Mouse (Mus musculus): ENCODE measurements at regions not wholly inside any gene's neighbourhood (a gene's known extent, or its start where the extent isn't known, plus 50 kb on each side); places are given as distances from the start of the nearest gene placed in this dataset.

DNA sequence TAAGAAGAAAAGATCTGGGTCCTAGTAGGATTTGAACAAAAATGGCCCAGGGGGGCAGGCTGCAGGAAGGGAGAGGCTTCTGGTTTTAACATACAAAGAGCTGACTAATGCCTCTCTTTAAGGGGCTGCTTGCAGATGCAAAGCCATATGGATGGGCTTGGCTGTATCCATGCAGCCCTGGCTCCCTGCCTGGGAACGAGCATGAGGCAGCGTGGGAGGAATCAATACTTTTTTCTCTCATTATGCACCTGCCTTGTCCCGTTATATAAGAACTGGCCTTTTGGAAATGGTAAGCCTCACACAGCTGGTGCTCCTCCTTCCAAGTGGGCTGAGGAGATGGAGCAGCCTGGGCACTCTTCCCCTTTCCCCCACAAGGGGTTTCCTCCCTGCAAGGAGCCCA is 114.9 kb upstream of the 4931429L15Rik start:
- TF ChIP-seq CTCF (conservative IDR thresholded peaks at IDR 0.05; ENCODE audit: low read length) (no peak), POU5F1 (IDR thresholded peaks at IDR 0.05; ENCODE audit: borderline replicate concordance, low read length) (no peak), NANOG (IDR thresholded peaks at IDR 0.05; ENCODE audit: borderline replicate concordance, low read length) (no peak)
